Mouse (Mus musculus) MEL (cell line): ENCODE results near the gene Unc13b. TPM values are rescaled to one million over a fixed set of nuclear protein-coding genes. Genes with fewer than 3 reads are reported as not detected.

Experiments
- DNase-seq: peaks from one replicate; pipeline ENCODE4 v3.0.0; 2011; ENCODE audit warnings: low read depth, low spot score
- H3K27ac ChIP-seq: 2 replicates; pipeline ENCODE4 v1.5.1; 2012; ENCODE audit warnings: low read depth, mild to moderate bottlenecking, control low read depth, low read length, moderate library complexity; ENCODE audit not compliant: control insufficient read depth
- H3K27me3 ChIP-seq, 2 experiments: fragments of 150-350 bp in 1 of 2; sonication (generic) in 1 of 2; 2 replicates each; pipeline ENCODE4 v1.6.1; 2012; ENCODE audit warnings: low read length in 2 of 2, mild to moderate bottlenecking in 2 of 2, improper control_type of control experiment in 1 of 2, moderate library complexity in 1 of 2; ENCODE audit not compliant: insufficient read depth in 2 of 2, control insufficient read depth in 1 of 2
- H3K36me3 ChIP-seq, 2 experiments: 2 replicates each; pipeline ENCODE4 v1.6.1; 2012 to 2014; ENCODE audit warnings: low read length in 2 of 2, improper control_type of control experiment in 1 of 2, inconsistent platforms in 1 of 2, mild to moderate bottlenecking in 1 of 2; ENCODE audit not compliant: insufficient read depth in 2 of 2, control insufficient read depth in 1 of 2
- H3K4me1 ChIP-seq, 2 experiments: fragments of 150-350 bp in 1 of 2; sonication (generic) in 1 of 2; 2 replicates each; pipeline ENCODE4 v1.6.1; 2012; ENCODE audit warnings: low read length in 2 of 2, improper control_type of control experiment in 1 of 2, mild to moderate bottlenecking in 1 of 2; ENCODE audit not compliant: insufficient read depth in 2 of 2, control insufficient read depth in 1 of 2
- H3K4me3 ChIP-seq, 2 experiments: fragments of 150-350 bp in 1 of 2; sonication (generic) in 1 of 2; 2 replicates each; pipeline ENCODE4 v1.5.1; 2012; ENCODE audit warnings: low read depth in 2 of 2, low read length in 2 of 2, mild to moderate bottlenecking in 2 of 2, moderate library complexity in 2 of 2, control low read depth in 1 of 2, improper control_type of control experiment in 1 of 2; ENCODE audit not compliant: control insufficient read depth in 1 of 2, insufficient read depth in 1 of 2
- H3K79me2 ChIP-seq: 2 replicates; pipeline ENCODE4 v1.6.1; 2012; ENCODE audit warnings: mild to moderate bottlenecking, low read length, moderate library complexity; ENCODE audit not compliant: control insufficient read depth, poor library complexity, insufficient read depth
- H3K9ac ChIP-seq: 2 replicates; pipeline ENCODE4 v1.6.1; 2012; ENCODE audit warnings: low read depth, mild to moderate bottlenecking, control low read depth, low read length, moderate library complexity; ENCODE audit not compliant: control insufficient read depth, poor library complexity, severe bottlenecking
- H3K9me3 ChIP-seq: fragments of 150-350 bp; sonication (generic); replicated peaks from 2 replicates; pipeline ENCODE4 v1.6.1; 2012; ENCODE audit warnings: mild to moderate bottlenecking, low read length, improper control_type of control experiment, moderate library complexity; ENCODE audit not compliant: insufficient read depth
- CHD1 ChIP-seq: IDR thresholded peaks from 2 replicates; pipeline ENCODE4 v1.6.1; 2012; ENCODE audit warnings: low read depth, mild to moderate bottlenecking, inconsistent platforms, low read length, improper control_type of control experiment
- CTCF ChIP-seq, 3 experiments: IDR thresholded peaks in 2 of 3; conservative IDR thresholded peaks in 1 of 3; 2 replicates each; pipeline ENCODE4 v1.5.1; 2011 to 2012; ENCODE audit warnings: low read length in 3 of 3, low read depth in 2 of 3, mild to moderate bottlenecking in 2 of 3, improper control_type of control experiment in 1 of 3, inconsistent platforms in 1 of 3, mixed read lengths in 1 of 3, moderate library complexity in 1 of 3; ENCODE audit not compliant: control insufficient read depth in 1 of 3, insufficient read depth in 1 of 3, poor library complexity in 1 of 3, severe bottlenecking in 1 of 3
- EP300 ChIP-seq, 2 experiments: IDR thresholded peaks; 2 replicates each; pipeline ENCODE4 v1.6.1; 2011; ENCODE audit warnings: improper control_type of control experiment in 2 of 2, low read length in 2 of 2, low read depth in 1 of 2, mild to moderate bottlenecking in 1 of 2
- ETS1 ChIP-seq: IDR thresholded peaks from 2 replicates; pipeline ENCODE4 v1.6.1; 2012; ENCODE audit warnings: low read depth, mild to moderate bottlenecking, inconsistent platforms, low read length, improper control_type of control experiment, moderate library complexity
- GATA1 ChIP-seq: IDR thresholded peaks from 2 replicates; pipeline ENCODE4 v1.6.1; 2011; ENCODE audit warnings: low read depth, low read length, improper control_type of control experiment
- HCFC1 ChIP-seq: IDR thresholded peaks from 2 replicates; pipeline ENCODE4 v1.6.1; 2012; ENCODE audit warnings: low read depth, mild to moderate bottlenecking, inconsistent platforms, low read length, improper control_type of control experiment, moderate library complexity
- JUND ChIP-seq: IDR thresholded peaks from 2 replicates; pipeline ENCODE4 v1.6.1; 2011; ENCODE audit warnings: low read depth, mild to moderate bottlenecking, improper control_type of control experiment, low read length
- MAFK ChIP-seq: IDR thresholded peaks from 2 replicates; pipeline ENCODE4 v1.6.1; 2011; ENCODE audit warnings: low read depth, mild to moderate bottlenecking, low read length, improper control_type of control experiment, borderline replicate concordance
- MAZ ChIP-seq: IDR thresholded peaks from 2 replicates; pipeline ENCODE4 v1.6.1; 2012; ENCODE audit warnings: low read depth, mild to moderate bottlenecking, inconsistent platforms, low read length, improper control_type of control experiment
- MEF2A ChIP-seq: IDR thresholded peaks from 2 replicates; pipeline ENCODE4 v1.6.1; 2014; ENCODE audit warnings: low read depth, mild to moderate bottlenecking, inconsistent platforms, low read length, improper control_type of control experiment; ENCODE audit not compliant: poor library complexity, insufficient replicate concordance, severe bottlenecking; ENCODE audit errors: extremely low read depth
- MYB ChIP-seq: IDR thresholded peaks from 2 replicates; pipeline ENCODE4 v1.6.1; 2011; ENCODE audit warnings: mild to moderate bottlenecking, low read depth, low read length, improper control_type of control experiment
- NELFE ChIP-seq: IDR thresholded peaks from 2 replicates; pipeline ENCODE4 v1.6.1; 2011; ENCODE audit warnings: low read depth, low read length, improper control_type of control experiment
- POLR2A ChIP-seq, 2 experiments: IDR thresholded peaks; 2 replicates each; pipeline ENCODE4 v1.6.1; 2011 to 2012; ENCODE audit warnings: low read length in 2 of 2, mild to moderate bottlenecking in 2 of 2, control low read depth in 1 of 2, improper control_type of control experiment in 1 of 2, low read depth in 1 of 2, moderate library complexity in 1 of 2; ENCODE audit not compliant: control insufficient read depth in 1 of 2, insufficient read depth in 1 of 2, poor library complexity in 1 of 2
- RAD21 ChIP-seq: IDR thresholded peaks from 2 replicates; pipeline ENCODE4 v1.6.1; 2011; ENCODE audit warnings: mild to moderate bottlenecking, low read depth, low read length, improper control_type of control experiment
- SIN3A ChIP-seq: IDR thresholded peaks from 2 replicates; pipeline ENCODE4 v1.6.1; 2012; ENCODE audit warnings: low read length, improper control_type of control experiment, inconsistent platforms
- TBP ChIP-seq: IDR thresholded peaks from 2 replicates; pipeline ENCODE4 v1.8.0; 2011; ENCODE audit warnings: low read depth, low read length, improper control_type of control experiment
- USF1 ChIP-seq: IDR thresholded peaks from 2 replicates; pipeline ENCODE4 v1.6.1; 2014; ENCODE audit warnings: low read depth, mild to moderate bottlenecking, inconsistent platforms, low read length, improper control_type of control experiment, moderate library complexity
- USF2 ChIP-seq, 2 experiments: IDR thresholded peaks; 2 replicates each; pipeline ENCODE4 v1.6.1; 2011 to 2012; ENCODE audit warnings: improper control_type of control experiment in 2 of 2, low read length in 2 of 2, borderline replicate concordance in 1 of 2, inconsistent platforms in 1 of 2, low read depth in 1 of 2, mild to moderate bottlenecking in 1 of 2; ENCODE audit not compliant: insufficient read depth in 1 of 2
- ZKSCAN1 ChIP-seq: IDR thresholded peaks from 2 replicates; pipeline ENCODE4 v1.6.1; 2012; ENCODE audit warnings: low read depth, mild to moderate bottlenecking, inconsistent platforms, low read length, improper control_type of control experiment, moderate library complexity
- ZNF384 ChIP-seq: IDR thresholded peaks from 2 replicates; pipeline ENCODE4 v1.6.1; 2012; ENCODE audit warnings: low read depth, mild to moderate bottlenecking, inconsistent platforms, low read length, improper control_type of control experiment
- polyA plus RNA-seq, 2 experiments: library from polyadenylated mRNA; stranded (reverse) in 1 of 2; unstranded in 1 of 2; fragments of >175 nt in 1 of 2; fragments of >200 nt in 1 of 2; gene quantifications; 2 replicates each; pipeline versions ENCODE4 v1.2.1 to v1.2.4; 2012; ENCODE audit warnings: low replicate concordance in 2 of 2, low read depth in 1 of 2; ENCODE audit not compliant: insufficient read length in 2 of 2, insufficient read depth in 1 of 2, missing spikeins in 1 of 2
- total RNA-seq: library from RNA; depleted of rRNA; stranded (reverse); fragments of 300-350 nt; gene quantifications from 2 replicates; pipeline ENCODE4 v1.2.3, GENCODE M21; 2012

The Unc13b gene
- total and polyA plus RNA-seq, 3 experiments = 5.4 to 9.6 TPM; not detected in 1

DNA sequence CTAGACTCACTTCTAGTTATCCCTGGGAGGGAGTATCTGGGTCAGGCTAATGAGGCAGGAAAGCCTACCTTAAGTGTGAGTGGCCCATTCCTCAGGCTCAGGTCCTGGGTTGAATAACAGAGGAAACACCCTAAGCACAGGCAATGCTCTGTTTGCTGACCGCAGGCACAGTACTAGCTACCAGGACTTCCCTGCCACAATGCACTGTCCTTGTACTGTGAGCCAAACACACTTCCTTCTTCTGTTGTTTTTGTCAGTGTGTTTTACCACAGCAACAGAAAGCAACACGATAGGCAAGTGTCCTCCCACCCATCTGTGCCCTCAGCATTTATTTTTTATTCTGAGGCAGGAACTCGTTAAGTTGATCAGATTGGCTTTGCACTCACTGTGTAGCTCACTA is 228.6 kb downstream of the Unc13b start:
- DNase-seq = no peak
- Histone ChIP-seq H3K27me3 (no peaks in the 10 kb centered on the region), H3K9ac (no peak overlapping the region), H3K79me2 (no peaks in the 10 kb centered on the region), H3K9me3 (no peaks in the 10 kb centered on the region), H3K4me3 (no peak overlapping the region), H3K4me1 (peaks cover 0 to 6% of the 10 kb centered on the region in 2 experiments; a peak in 3 of 4 replicates), H3K36me3 (no peaks in the 10 kb centered on the region; a peak in 2 of 4 replicates), H3K27ac (no peak overlapping the region)
- no peak for TF ChIP-seq USF1
- no peak for TF ChIP-seq MEF2A
- no peak for TF ChIP-seq ZKSCAN1
- no peak for TF ChIP-seq JUND
- no peak for TF ChIP-seq NELFE
- TF ChIP-seq SIN3A = no peak
- TF ChIP-seq RAD21 = no peak
- TF ChIP-seq MYB = no peak
- no peak for TF ChIP-seq CHD1
- TF ChIP-seq TBP = no peak
- no peak for TF ChIP-seq HCFC1
- TF ChIP-seq ETS1 = no peak
- TF ChIP-seq ZNF384 = no peak

GRCm38 (mm10) chr4:43294001-43294400 is 235.2 kb downstream of the Unc13b start:
- no peak overlapping the region for H3K9ac ChIP-seq
- H3K4me3 ChIP-seq = no peak overlapping the region
- H3K79me2 ChIP-seq = no peaks in the 10 kb centered on the region
- H3K4me1 ChIP-seq = no peaks in the 10 kb centered on the region
- no peak overlapping the region for H3K27ac ChIP-seq
- no peaks in the 10 kb centered on the region for H3K9me3 ChIP-seq
- no peaks in the 10 kb centered on the region for H3K36me3 ChIP-seq
- no peak for DNase-seq
- H3K27me3 ChIP-seq = no peaks in the 10 kb centered on the region
- no peak for TF ChIP-seq GATA1
- TF ChIP-seq NELFE = no peak
- no peak for TF ChIP-seq MAFK
- TF ChIP-seq CTCF (IDR thresholded peaks at IDR 0.05 in 2 of 3, conservative IDR thresholded peaks at IDR 0.05 in 1 of 3; ENCODE audit: control insufficient read depth in 1 of 3, insufficient read depth in 1 of 3, low read depth in 2 of 3, low read length in 3 of 3, poor library complexity in 1 of 3, severe bottlenecking in 1 of 3) = no peak
- no peak for TF ChIP-seq EP300 (IDR thresholded peaks at IDR 0.05; ENCODE audit: low read depth in 1 of 2, low read length in 2 of 2)
- no peak for TF ChIP-seq MAZ
- no peak for TF ChIP-seq POLR2A (IDR thresholded peaks at IDR 0.05; ENCODE audit: control insufficient read depth in 1 of 2, insufficient read depth in 1 of 2, low read depth in 1 of 2, low read length in 2 of 2, poor library complexity in 1 of 2)
- TF ChIP-seq USF2 (IDR thresholded peaks at IDR 0.05; ENCODE audit: borderline replicate concordance in 1 of 2, insufficient read depth in 1 of 2, low read depth in 1 of 2, low read length in 2 of 2) = no peak
